In genomic region chr11:5955546-5956276, GRCm38 (mm10) we compare ENCODE assay signal across 8 mouse cellular contexts. TPM values are rescaled to one million over a fixed set of nuclear protein-coding genes. Genes with fewer than 3 reads are reported as not detected.
DNase-seq lines count a peak whose midpoint lies in the region; ATAC-seq lines count a peak whose summit lies in the region.

Gene Ykt6 (plus strand): TSS chr11:5955693.

- peak; percentile 95 for DNase-seq in adipocyte (ENCODE audit: low spot score)
- DNase-seq in embryo, embryonic 10 days (ENCODE audit: low spot score), result peak; percentile 98
- peak; percentile 98 for DNase-seq in gastrocnemius, postnatal 10 days
- peak; percentile 94 for DNase-seq in induced T-regulatory cell, adult 2 months (ENCODE audit: low read depth)
- DNase-seq in left cerebral cortex, adult 9 months (ENCODE audit: low spot score in 2 of 2), result peak; percentile 83 to 94
- peak; percentile 94 for DNase-seq in right cerebral cortex, postnatal 14 days
- DNase-seq in urinary bladder, postnatal 36 days (ENCODE audit: low spot score in 2 of 2), result peak; percentile 89 to 97

- peak; percentile 90 for ATAC-seq in megakaryocyte progenitor cell, adult 5-6 weeks (replicated peaks; ENCODE audit: poor library complexity)

RNA-seq across cellular contexts. Expression of gene Ykt6, which starts in this region (rescaled TPM):
- total RNA-seq in gastrocnemius, postnatal 10 days (2021), result 10 to 100 TPM; 46.7 to 50.4 TPM
- 17.4 and 18.2 TPM in 2 replicates for total RNA-seq in megakaryocyte progenitor cell, adult 5-6 weeks (2015)
- 44.4 and 48.7 TPM in 2 replicates for total RNA-seq in megakaryocyte progenitor cell, adult 5-6 weeks (2017)

Comparison
In these comparisons a context has a peak if more than half of its experiments do, and no peak if none do; other contexts are left out.
1. Peak in every context shown above with its lines: DNase-seq and ATAC-seq.